Mouse (Mus musculus): ENCODE measurements at regions not wholly inside any gene's neighbourhood (a gene's known extent, or its start where the extent isn't known, plus 50 kb on each side); places are given as distances from the start of the nearest gene placed in this dataset.

GRCm38 (mm10) chr2:168338382-168338781 is 56.8 kb upstream of the Kcng1 start:
- peak in 1 of 2 experiments; percentile 51 for DNase-seq (ENCODE audit: low spot score in 2 of 2)

GRCm38 (mm10) chr2:168337611-168338010 is 56.1 kb upstream of the Kcng1 start:
- no peak for DNase-seq (ENCODE audit: low spot score in 2 of 2)

GRCm38 (mm10) chr2:168335739-168336385 is 54.3 kb upstream of the Kcng1 start:
- DNase-seq (ENCODE audit: low spot score in 2 of 2) = no peak

- no peak for DNase-seq (ENCODE audit: low spot score in 2 of 2)
Measured at GRCm38 (mm10) chr2:168334241-168334588, 52.7 kb upstream of the Kcng1 start.

- no peak for DNase-seq (ENCODE audit: low spot score in 2 of 2)
Measured at GRCm38 (mm10) chr2:168333552-168334240, 52.2 kb upstream of the Kcng1 start.

- no peak for DNase-seq (ENCODE audit: low spot score in 2 of 2)
Measured at GRCm38 (mm10) chr2:168332972-168333371, 51.4 kb upstream of the Kcng1 start.
